Mouse (Mus musculus) mesoderm, embryonic 11.5 days (tissue): Measurements from ENCODE around the gene Asic1.
A peak's percentile ranks its signal among the peaks of the same experiment; 100 is the strongest.

Experiments used
- DNase-seq: peaks from one replicate; pipeline ENCODE4 v3.0.0-alpha.2; 2012; ENCODE audit warnings: low read depth, low spot score

The Asic1 gene

GRCm38 (mm10) chr15:99701999-99702900 is 32.1 kb downstream of the Asic1 start, which contains the start of gene Smarcd1:
TSS of gene Smarcd1 (plus strand) at chr15:99702129.
- DNase-seq: peak; percentile 98

GRCm38 (mm10) chr15:99703104-99703503 is 32.9 kb downstream of the Asic1 start:
- DNase-seq: no peak

- no peak for DNase-seq
Measured at GRCm38 (mm10) chr15:99703676-99704040, 33.5 kb downstream of the Asic1 start.

- DNase-seq: no peak
Measured at GRCm38 (mm10) chr15:99704041-99704681, 34.0 kb downstream of the Asic1 start.

GRCm38 (mm10) chr15:99704881-99705280 is 34.7 kb downstream of the Asic1 start:
- no peak for DNase-seq

- DNase-seq: peak; percentile 79
Measured at GRCm38 (mm10) chr15:99705440-99706048, 35.4 kb downstream of the Asic1 start, which contains the start of gene Gm17349. TSS of gene Gm17349 (minus strand) at chr15:99705490.

GRCm38 (mm10) chr15:99708176-99708575 is 38.0 kb downstream of the Asic1 start:
- no peak for DNase-seq

- no peak for DNase-seq
Measured at GRCm38 (mm10) chr15:99710221-99711190, 40.3 kb downstream of the Asic1 start.

GRCm38 (mm10) chr15:99711491-99711890 is 41.3 kb downstream of the Asic1 start:
- no peak for DNase-seq

GRCm38 (mm10) chr15:99712666-99713559 is 42.7 kb downstream of the Asic1 start:
- no peak for DNase-seq

GRCm38 (mm10) chr15:99713569-99713968 is 43.4 kb downstream of the Asic1 start:
- no peak for DNase-seq

GRCm38 (mm10) chr15:99714206-99714605 is 44.0 kb downstream of the Asic1 start:
- DNase-seq: no peak

GRCm38 (mm10) chr15:99714858-99715257 is 44.7 kb downstream of the Asic1 start:
- DNase-seq: peak; percentile 88

- DNase-seq: no peak
Measured at GRCm38 (mm10) chr15:99715361-99715865, 45.2 kb downstream of the Asic1 start.

- no peak for DNase-seq
Measured at GRCm38 (mm10) chr15:99715982-99716746, 46.0 kb downstream of the Asic1 start.

- no peak for DNase-seq
Measured at GRCm38 (mm10) chr15:99716814-99717213, 46.6 kb downstream of the Asic1 start.

GRCm38 (mm10) chr15:99717386-99718334 is 47.5 kb downstream of the Asic1 start, which contains the start of gene Gpd1:
TSS of gene Gpd1 (plus strand) at chr15:99717515.
- no peak for DNase-seq

GRCm38 (mm10) chr15:99718461-99719021 is 48.4 kb downstream of the Asic1 start:
- DNase-seq: no peak
